ENCODE assay signal across 13 mouse cellular contexts in genomic region chr11:43424386-43424785, GRCm38 (mm10). TPM values are rescaled to one million over a fixed set of nuclear protein-coding genes. Genes with fewer than 3 reads are reported as not detected.
DNase-seq lines count a peak whose midpoint lies in the region; ATAC-seq and TF ChIP-seq lines count a peak whose summit lies in the region.
"Had no signal": no experiment of that assay in that cellular context is flagged by ENCODE, and none has a peak within 500 bp of the region (broad histone marks: within the 10 kb centered on the region; RNA-seq: fewer than 3 reads in every experiment).

No protein-coding gene starts in this region.

- TF ChIP-seq CTCF in layer of hippocampus, adult 2 months (conservative IDR thresholded peaks at IDR 0.05): peak; percentile 69
- TF ChIP-seq CTCF in ES-Bruce4 (IDR thresholded peaks at IDR 0.05; ENCODE audit: low read depth, low read length): peak; percentile 35

- no peak overlapping the region for H3K27ac ChIP-seq in layer of hippocampus, adult 2 months
- no peak overlapping the region for H3K27ac ChIP-seq in ES-Bruce4 (ENCODE audit: insufficient read depth, low read length)
- H3K27ac ChIP-seq in forebrain, embryonic 13.5 days: no peak overlapping the region
- H3K27ac ChIP-seq: embryonic facial prominence, embryonic 15.5 days had no signal

- H3K9me3 ChIP-seq in ES-Bruce4 (replicated peaks; ENCODE audit: control insufficient read depth, insufficient read depth, low read length, poor library complexity, severe bottlenecking): no peaks in the 10 kb centered on the region
- no peaks in the 10 kb centered on the region for H3K9me3 ChIP-seq in forebrain, embryonic 13.5 days (replicated peaks)
- H3K9me3 ChIP-seq: embryonic facial prominence, embryonic 15.5 days had no signal

- no peak for ATAC-seq in megakaryocyte-erythroid progenitor cell, adult 5-6 weeks (replicated peaks; ENCODE audit: low FRiP score, low TSS enrichment, poor library complexity, severe bottlenecking)
- no peak for ATAC-seq in forebrain, embryonic 13.5 days
- ATAC-seq: hindbrain, embryonic 16.5 days had no signal

- H3K36me3 ChIP-seq in ES-Bruce4 (ENCODE audit: control insufficient read depth, insufficient read depth, low read length, poor library complexity, severe bottlenecking): peaks cover 25% of the 10 kb centered on the region
- H3K36me3 ChIP-seq in forebrain, embryonic 13.5 days (ENCODE audit: poor library complexity, severe bottlenecking): no peaks in the 10 kb centered on the region

- H3K4me1 ChIP-seq in ES-Bruce4 (ENCODE audit: control insufficient read depth, insufficient read depth, low read length): no peaks in the 10 kb centered on the region
- peaks cover 5% of the 10 kb centered on the region; the same call in 1 of the 2 replicates for H3K4me1 ChIP-seq in forebrain, embryonic 13.5 days

- 75% methylated on average over 5 of the region's 5 CpGs for WGBS in forebrain, embryonic 13.5 days

- no peak overlapping the region for H3K9ac ChIP-seq in ES-Bruce4 (ENCODE audit: low read depth, poor library complexity, severe bottlenecking)
- H3K9ac ChIP-seq in forebrain, embryonic 13.5 days: no peak overlapping the region
- H3K9ac ChIP-seq: embryonic facial prominence, embryonic 15.5 days had no signal

- TF ChIP-seq EP300 in ES-Bruce4 (IDR thresholded peaks at IDR 0.05; ENCODE audit: insufficient read depth, low read depth, low read length): no peak

- no peak for TF ChIP-seq POLR2A in ES-Bruce4 (IDR thresholded peaks at IDR 0.05; ENCODE audit: insufficient read depth, low read length)

- no peaks in the 10 kb centered on the region for H3K27me3 ChIP-seq in ES-Bruce4 (ENCODE audit: control insufficient read depth, insufficient read depth, low read length, poor library complexity, severe bottlenecking)
- H3K27me3 ChIP-seq in forebrain, embryonic 13.5 days: no peaks in the 10 kb centered on the region
- H3K27me3 ChIP-seq: embryonic facial prominence, embryonic 15.5 days had no signal

- no peak for DNase-seq in layer of hippocampus, adult 2 months (ENCODE audit: low spot score in 2 of 2)
- DNase-seq in layer of hippocampus, adult 18-20 months (ENCODE audit: low spot score in 2 of 2): no peak
- peak; percentile 35 for DNase-seq in A20 (ENCODE audit: low read depth, low spot score)
- DNase-seq in induced T-regulatory cell, adult 2 months (ENCODE audit: low read depth): peak; percentile 41
- DNase-seq: cerebellum, postnatal 14 days; kidney, postnatal 4 days; lung, postnatal 14 days; thymus, postnatal 36 days had no signal

- no peak overlapping the region for H3K4me2 ChIP-seq in forebrain, embryonic 13.5 days
- H3K4me2 ChIP-seq: embryonic facial prominence, embryonic 15.5 days had no signal

- H3K4me3 ChIP-seq in layer of hippocampus, adult 2 months: no peak overlapping the region
- no peak overlapping the region for H3K4me3 ChIP-seq in ES-Bruce4 (ENCODE audit: low read depth, low read length)
- H3K4me3 ChIP-seq in forebrain, embryonic 13.5 days: no peak overlapping the region
- H3K4me3 ChIP-seq: embryonic facial prominence, embryonic 15.5 days had no signal

RNA-seq across cellular contexts. Expression of gene Pttg1, which starts 1.7 kb away (rescaled TPM):
- 10 to 100 TPM; 23.5 to 28.6 TPM for total RNA-seq in layer of hippocampus, adult 2 months (2021)
- 10 to 100 TPM; 26.4 to 28.5 TPM for total RNA-seq in layer of hippocampus, adult 18-20 months (2021)
- polyA plus RNA-seq in ES-Bruce4 (2011; ENCODE audit: insufficient read depth, insufficient read length, low read depth, missing spikeins): 200 and 202 TPM in 2 replicates
- total RNA-seq in megakaryocyte-erythroid progenitor cell, adult 5-6 weeks (2014; fragmentation: Nextera tagmentation): 64.6 and 84.7 TPM in 2 replicates
- 59.5 and 64.9 TPM in 2 replicates for total RNA-seq in megakaryocyte-erythroid progenitor cell, adult 5-6 weeks (2017)
- 38.1 and 45.3 TPM in 2 replicates for polyA plus RNA-seq in forebrain, embryonic 13.5 days (2015; fragmentation: Nextera tagmentation; extraction: Ambion mirVana)

RNA-seq across cellular contexts. Expression of gene Slu7, which starts 9.2 kb away (rescaled TPM):
- total RNA-seq in layer of hippocampus, adult 2 months (2021): 10 to 100 TPM; 54.2 to 54.9 TPM
- 10 to 100 TPM; 54.0 to 55.2 TPM for total RNA-seq in layer of hippocampus, adult 18-20 months (2021)
- 50.7 and 51.1 TPM in 2 replicates for polyA plus RNA-seq in ES-Bruce4 (2011; ENCODE audit: insufficient read depth, insufficient read length, low read depth, missing spikeins)
- total RNA-seq in megakaryocyte-erythroid progenitor cell, adult 5-6 weeks (2014; fragmentation: Nextera tagmentation): 16.9 and 28.6 TPM in 2 replicates
- total RNA-seq in megakaryocyte-erythroid progenitor cell, adult 5-6 weeks (2017): 72.0 and 83.0 TPM in 2 replicates
- polyA plus RNA-seq in forebrain, embryonic 13.5 days (2015; fragmentation: Nextera tagmentation; extraction: Ambion mirVana): 68.4 and 72.8 TPM in 2 replicates

RNA-seq across cellular contexts. Expression of gene C1qtnf2, which starts 49.7 kb away (rescaled TPM):
- 1 to 10 TPM; 1.3 to 1.4 TPM for total RNA-seq in layer of hippocampus, adult 2 months (2021)
- 1 to 10 TPM in 1 of 2 experiments, under 1 TPM in 1; 0.74 to 2.0 TPM for total RNA-seq in layer of hippocampus, adult 18-20 months (2021)
- polyA plus RNA-seq in ES-Bruce4 (2011; ENCODE audit: insufficient read depth, insufficient read length, low read depth, missing spikeins): not detected in 2 replicates
- total RNA-seq in megakaryocyte-erythroid progenitor cell, adult 5-6 weeks (2014; fragmentation: Nextera tagmentation): not detected in 2 replicates
- total RNA-seq in megakaryocyte-erythroid progenitor cell, adult 5-6 weeks (2017): not detected in 2 replicates
- polyA plus RNA-seq in forebrain, embryonic 13.5 days (2015; fragmentation: Nextera tagmentation; extraction: Ambion mirVana): 2.2 and 2.6 TPM in 2 replicates

Comparison
In these comparisons a context has a peak if more than half of its experiments do, and no peak if none do; other contexts are left out.
1. DNase-seq: peak in A20 (single experiment) and induced T-regulatory cell, adult 2 months (single experiment); none in layer of hippocampus, adult 2 months (0 of 2) and layer of hippocampus, adult 18-20 months (0 of 2).